Mouse (Mus musculus) heart, adult 9 months (tissue): ENCODE measurements around the gene Fam8a1.
A peak's percentile ranks its signal among the peaks of the same experiment; 100 is the strongest.

Experiments used
- DNase-seq, 2 experiments: peaks; one replicate each; pipeline ENCODE4 v3.0.0; 2022; ENCODE audit warnings: low spot score in 2 of 2

Fam8a1 gene

DNA sequence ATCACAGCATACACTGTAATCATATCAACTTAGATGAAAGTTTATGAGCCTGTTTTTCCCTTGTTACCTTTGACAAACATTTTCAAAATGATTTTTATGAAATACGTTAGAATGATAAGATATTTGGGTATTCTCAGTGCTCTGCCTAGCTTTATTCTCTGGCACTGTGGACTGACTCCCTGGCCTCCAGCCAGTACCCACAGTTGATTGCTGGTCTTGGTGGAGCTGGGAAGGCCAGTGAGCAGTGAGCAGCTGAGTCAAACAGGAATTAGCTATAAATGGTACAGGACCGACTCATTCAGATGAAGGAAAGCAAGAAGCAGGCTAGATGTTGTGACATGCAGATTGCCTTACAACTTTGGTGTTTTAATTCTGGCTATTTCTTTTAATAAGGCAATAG, 5.3 kb downstream of the Fam8a1 start:
- DNase-seq: no peak

DNA sequence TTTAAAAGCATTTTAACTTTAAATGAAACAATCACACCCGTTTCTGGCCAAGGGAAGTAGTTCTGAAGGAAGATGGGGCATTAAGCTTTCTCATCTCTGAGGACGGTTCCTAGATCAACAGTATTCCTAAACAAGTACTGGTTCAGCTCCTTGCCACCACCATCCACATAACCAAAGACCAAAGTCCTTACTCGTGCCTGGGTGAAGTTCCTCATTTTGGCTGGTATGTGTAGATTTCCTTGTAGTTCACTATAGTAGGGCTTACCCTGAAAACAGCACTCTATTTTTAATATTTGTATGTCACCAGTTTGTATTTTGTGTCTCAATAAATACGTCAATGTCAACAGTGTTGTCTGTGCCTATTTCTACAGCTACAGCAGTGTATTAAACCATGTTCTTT, 8.4 kb downstream of the Fam8a1 start:
- DNase-seq: no peak

DNA sequence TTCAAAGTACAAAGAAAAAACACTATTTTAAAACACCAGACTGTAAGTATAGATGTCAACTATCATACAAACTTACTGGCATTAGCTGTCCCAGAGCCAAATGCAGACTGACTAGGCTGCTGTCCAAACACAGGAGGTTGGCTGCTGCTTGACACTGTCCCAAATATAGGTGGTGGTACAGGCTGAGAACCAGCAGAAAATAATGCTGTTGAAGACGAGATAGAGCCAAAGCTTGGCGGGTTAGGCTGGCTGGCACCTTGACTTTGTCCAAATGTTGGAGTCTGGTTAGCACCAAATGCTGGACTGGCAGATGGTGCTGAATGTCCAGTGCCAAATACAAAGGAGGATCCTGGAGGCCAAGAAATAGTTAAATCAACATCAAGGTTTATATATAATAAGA, 13.6 kb downstream of the Fam8a1 start:
- DNase-seq: peak; percentile 27 to 51

DNA sequence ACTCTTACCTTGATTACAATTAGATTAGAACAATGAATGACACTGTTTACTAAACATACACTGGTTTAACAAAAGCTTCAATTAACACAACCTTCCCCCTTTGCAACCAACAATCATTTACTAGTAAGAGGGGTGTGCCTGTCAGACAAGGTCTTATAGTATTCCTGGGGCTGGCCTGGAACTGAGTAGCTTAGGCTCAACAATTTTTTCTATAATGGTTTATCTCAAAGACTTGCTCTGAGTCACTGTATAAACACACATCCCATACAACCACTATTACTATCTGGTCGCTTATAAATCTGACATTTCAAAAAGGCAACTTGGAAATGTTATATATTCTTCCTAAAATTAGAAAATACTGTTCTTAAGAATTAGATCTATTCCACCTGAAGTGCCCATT, 14.0 kb downstream of the Fam8a1 start:
- DNase-seq: no peak

DNA sequence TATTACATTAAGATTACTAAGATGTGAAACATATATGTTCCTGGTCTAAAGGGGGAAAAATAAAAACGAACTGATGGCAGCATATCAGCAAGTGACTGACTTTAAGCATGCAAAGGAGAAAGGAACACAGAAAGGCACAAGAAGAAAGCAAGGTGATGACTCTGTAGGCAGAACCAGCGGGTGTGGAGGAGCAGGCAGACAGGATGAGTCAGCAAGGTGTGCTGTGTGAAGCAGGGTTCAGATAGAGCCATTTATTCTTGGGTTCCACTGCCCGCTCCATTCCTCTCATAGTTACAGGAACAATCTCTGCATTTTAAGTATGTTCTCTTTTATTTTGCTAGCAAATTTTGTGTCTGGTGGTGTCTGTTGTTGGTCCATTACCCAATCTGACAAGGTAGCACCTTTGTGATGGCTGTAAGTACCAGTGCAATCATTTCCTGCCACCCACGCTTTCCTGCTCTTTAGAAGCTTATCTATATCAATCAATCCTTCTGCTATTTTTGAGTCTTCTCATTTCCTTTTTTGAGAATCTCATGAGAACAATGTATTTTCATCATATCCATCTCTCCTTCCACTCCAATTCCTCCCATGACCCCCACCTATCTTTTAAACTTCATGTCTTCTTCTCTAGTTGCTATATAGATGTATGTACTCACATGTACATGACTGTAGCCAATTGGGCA, 21.4 kb downstream of the Fam8a1 start:
- no peak for DNase-seq

DNA sequence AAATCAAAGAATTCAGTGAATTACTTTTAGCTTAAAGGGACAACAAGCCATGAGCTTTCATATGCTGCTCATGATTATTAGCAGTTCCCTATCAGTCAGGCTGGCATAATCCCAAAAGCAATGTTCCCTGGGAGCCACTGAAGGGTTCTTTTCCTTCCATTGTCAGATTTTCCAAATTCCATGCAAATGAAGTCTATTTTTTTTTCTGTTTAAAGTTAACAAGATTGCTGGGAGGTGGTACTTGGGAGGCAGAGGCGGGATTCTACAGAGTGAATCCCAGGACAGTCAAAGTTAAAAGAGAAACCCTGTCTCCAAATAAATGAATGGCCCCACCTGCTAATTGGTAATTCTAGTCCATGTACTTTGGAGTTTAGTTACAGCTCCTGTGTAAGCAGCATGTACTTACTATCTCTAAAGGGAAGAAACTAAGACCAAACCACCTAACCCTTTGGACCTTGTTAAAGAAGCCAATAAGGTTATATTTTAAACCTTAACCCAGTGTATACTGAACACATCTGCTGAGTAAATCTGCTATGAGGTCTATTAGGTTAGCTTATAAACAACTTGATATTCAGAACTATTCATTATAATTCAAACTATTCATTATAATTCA, 26.1 kb downstream of the Fam8a1 start:
- no peak for DNase-seq

DNA sequence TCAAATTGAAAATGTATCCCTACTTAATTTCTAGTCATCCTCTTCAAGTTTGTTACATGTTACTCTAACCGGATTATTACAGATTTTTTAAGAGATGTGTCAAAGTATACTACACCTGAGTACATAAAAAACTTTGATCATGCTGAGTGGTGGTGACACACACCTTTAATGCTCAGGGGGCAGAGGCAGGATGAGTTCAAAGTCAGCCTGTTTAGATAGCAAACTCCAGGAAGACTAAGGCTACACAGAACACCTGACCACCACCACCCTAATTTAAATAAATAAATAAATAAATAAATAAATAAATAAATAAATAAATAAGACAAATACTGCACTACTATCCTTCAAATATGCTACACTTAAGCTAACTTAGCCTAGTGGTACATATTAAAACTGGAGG, 26.6 kb downstream of the Fam8a1 start:
- DNase-seq: no peak

DNA sequence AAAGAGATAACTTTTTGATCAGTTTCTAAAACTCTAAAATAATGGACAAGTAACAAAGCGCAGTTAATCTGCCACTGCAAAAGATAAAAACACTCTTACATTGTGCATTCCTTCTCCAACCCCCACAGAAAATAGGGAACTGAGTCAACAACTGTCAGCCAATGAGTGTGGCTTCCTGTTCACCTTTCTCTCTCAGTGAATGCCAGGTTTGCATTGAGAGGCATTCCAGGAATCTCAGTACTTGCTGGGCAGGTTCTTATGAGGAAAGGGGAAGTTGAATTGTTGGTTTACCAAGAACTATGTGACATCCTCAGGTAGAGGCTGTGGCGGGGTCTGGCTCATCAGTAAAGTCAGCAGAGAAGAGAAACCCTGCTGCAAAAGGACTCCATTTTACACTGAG, 27.5 kb downstream of the Fam8a1 start:
- DNase-seq: no peak

DNA sequence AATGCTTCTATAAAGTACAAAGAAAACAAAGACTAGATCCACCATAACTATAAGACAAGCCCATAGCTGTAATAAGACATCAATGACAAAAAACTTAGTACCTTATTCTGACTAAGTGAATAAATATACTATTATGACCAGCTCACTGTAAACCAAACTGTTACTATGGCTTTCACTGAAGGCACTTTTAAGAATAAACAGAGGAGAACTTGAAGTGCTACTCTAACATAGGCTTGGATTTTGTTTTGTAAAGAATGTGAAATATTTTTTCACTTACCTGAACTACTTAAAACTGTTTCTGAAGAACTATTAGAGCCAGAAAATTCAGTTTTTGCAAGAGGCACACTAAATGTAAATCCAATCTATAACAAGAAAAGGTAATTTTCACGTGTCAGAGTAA, 30.1 kb downstream of the Fam8a1 start:
- DNase-seq: no peak

DNA sequence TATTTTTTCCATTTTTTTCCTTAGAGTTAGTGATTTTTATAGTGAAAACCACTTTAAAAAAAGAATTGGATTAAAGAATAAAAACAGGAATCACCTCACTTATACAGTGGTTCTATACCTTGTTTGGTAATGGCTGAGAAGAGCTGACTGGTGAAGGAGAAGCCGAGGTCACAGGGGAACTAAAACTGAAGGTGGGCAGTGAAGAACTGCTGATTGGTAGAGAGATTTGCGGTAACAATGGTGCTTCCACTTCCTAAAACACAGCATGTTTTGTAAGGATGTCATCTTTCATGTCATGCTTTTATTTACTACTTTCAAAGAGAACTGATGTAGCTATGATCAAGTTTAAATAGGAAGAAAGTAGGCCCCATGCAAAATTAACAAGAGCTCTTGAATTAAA, 32.2 kb downstream of the Fam8a1 start:
- DNase-seq: no peak

DNA sequence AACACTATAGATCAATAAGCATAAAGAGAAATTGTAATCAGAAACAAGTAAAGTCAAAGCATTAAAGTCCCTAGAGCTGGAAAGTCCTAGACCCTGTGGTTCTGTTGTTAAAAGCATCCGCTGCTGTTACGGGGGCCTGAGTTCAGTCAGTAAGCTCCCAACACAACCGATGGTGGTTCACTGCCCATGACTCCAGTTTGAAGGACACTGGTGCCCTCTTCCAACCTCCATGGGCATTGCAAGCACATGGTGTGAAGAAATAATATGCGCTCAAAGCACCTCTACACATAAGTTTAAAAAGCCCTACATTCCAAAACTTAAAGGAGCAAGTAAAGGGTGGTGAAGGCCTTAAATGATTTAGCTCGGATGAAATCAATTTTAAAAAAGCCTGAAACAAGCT, 33.8 kb downstream of the Fam8a1 start:
- DNase-seq: no peak

DNA sequence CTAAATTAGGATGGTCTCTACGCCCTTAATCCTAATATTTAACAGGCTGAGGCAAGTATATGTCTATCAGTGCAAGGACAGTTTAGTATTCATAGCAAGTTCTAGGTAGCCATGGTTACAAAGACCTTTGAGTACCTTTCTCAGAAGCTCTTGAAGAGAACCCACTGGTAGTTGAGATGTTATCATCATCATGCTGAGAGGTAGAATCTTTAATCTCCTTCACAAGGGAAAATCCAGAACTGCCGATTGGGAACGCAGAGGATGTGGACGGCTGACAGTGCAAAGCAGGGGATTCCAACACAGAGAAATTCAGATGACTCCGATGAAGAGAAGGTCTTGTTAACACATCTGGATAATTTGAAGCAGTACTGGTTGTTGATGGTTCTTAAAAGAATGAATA, 44.2 kb downstream of the Fam8a1 start:
- DNase-seq: no peak

DNA sequence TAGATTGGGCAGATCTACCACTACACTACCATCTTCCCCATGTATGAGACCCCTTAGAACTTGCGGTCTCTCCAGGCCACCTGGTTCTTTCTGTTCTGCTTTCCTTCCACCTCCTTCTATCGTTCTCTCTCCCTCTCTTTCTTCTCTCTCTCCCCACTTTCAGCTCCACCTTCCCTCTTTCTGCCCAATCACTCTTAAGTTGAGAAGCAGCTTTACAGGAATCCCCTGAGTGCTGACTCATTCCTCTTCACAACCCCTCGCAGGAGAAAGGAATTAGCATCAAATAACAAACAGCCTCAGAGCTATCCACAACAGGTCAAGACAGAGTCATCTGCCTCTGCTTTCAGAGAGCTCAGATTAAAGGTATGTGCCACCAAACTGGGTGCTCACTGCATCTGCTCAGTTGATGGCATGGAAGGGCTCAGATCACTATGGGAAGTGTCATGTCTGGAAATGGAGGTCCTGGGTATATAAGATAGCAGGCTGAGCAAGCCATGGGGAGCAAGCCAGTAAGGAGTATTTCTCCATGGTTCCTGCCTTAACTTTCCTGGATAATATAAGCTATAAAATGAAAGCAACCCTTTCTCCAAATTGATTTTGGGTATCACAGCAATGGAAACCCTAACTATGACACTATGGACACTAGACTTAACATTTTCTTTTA, 46.8 kb downstream of the Fam8a1 start:
- no peak for DNase-seq

DNA sequence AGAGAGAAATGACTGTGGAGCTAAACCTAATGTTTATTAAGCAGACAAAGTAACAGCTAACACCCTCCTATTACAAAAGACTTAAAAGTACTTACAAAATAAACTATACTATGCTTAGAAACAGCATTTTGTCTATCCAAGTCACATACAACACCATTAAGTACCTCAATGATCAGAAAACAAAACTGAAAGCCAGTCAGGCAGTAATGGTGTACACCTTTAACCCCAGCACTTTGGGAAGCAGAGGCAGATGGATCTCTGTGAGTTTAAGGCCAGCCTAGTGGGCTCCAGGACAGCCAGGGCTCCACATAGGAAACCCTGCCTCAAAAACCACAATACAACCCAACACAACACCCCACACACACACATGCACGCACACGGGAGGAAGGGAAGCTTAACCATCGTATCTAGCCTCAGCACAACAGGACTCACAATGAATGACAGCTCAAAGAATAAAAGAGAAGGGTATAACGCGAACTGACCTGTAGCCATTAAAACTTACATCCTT, 49.6 kb downstream of the Fam8a1 start:
- no peak for DNase-seq

DNA sequence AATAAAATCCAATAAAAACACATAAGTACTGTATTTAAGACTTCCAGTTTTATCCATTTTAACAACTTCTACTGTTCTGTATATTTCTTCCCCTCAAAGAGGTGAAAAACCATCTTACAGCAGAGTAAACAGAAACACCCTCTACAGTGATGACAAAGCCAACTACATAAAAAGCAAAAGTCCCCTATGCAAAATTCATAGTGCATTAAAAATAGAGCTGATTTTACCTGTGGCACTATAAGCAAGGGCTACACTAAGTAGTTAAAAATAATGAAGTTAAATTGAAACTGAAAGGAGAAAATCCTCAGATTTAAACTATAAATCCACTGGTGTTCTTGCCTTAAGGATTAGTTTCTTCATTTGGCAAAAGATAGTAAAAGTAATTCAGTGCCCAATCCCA, 51.7 kb downstream of the Fam8a1 start:
- no peak for DNase-seq

DNA sequence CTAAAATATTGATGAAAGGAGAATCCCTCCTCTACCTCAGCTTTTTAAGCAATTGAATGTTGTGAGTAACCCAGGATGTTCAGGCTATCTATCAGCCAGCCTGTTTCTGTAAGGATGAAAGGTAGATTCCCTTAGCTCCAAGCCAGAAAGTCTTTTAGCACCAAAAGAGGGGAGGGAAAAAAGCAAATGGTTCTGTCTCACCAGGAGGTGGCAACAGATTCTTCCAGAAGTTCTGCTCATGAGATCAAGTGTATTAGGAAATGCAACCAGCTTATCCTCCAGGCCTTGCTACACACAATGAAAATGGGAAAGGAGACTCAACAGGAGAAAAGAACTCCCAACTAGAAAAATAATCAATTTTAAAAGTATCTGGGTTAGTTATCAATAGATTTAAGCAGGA, 55.0 kb downstream of the Fam8a1 start:
- no peak for DNase-seq

DNA sequence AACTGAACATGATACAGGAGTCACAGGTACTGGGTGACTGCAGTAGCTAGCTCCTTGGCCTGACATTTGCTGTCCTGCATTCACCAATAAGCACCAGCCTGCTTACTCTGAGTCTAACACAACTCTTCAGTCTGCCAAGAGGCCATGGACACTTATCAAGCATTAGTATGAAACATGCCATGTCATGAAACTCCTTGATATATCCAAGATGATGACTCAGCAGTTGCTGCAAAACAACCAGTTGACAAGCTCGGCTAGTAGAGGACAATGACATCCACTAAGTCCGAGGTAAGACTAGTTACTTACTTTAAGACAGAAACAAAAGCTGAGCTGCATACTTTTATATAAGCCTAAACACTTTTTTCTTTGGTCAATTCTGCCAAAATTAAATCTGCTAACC, 55.9 kb downstream of the Fam8a1 start:
- peak in 1 of 2 experiments; percentile 7 for DNase-seq

DNA sequence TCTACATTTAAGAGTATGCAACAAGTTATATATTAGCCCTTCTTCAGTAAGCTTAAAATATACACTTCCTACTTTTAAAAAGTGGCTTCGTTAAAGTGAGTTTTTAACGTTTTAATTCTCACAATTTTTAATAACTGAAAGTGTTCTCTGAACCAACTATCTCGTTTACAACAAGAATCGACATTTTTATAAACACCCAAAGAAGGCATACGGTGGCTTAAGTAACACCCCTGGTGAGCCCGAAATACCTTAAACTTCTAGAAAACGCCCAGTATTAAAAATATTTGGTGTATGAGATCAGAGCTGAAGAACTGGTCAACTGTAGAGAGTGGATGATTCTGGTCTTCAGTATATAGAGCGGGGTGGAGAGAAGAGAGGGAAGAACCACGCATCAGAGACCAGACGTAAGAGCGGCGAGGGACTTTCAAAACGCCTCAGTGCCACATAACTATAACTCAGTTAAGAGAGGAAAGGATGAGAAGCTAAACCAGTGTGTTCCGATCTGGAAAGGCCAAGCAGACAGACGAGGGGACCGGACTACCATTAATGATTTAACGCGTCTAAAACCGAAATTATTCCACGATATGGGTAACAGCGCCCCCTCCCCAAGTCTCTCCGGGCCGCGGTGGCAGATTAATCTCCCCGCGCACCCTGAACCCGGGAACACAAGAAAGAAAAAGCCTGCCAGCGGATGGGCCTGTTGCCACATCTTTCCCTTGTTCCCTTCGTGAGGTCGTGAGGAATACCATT, 57.1 kb downstream of the Fam8a1 start:
- no peak for DNase-seq

DNA sequence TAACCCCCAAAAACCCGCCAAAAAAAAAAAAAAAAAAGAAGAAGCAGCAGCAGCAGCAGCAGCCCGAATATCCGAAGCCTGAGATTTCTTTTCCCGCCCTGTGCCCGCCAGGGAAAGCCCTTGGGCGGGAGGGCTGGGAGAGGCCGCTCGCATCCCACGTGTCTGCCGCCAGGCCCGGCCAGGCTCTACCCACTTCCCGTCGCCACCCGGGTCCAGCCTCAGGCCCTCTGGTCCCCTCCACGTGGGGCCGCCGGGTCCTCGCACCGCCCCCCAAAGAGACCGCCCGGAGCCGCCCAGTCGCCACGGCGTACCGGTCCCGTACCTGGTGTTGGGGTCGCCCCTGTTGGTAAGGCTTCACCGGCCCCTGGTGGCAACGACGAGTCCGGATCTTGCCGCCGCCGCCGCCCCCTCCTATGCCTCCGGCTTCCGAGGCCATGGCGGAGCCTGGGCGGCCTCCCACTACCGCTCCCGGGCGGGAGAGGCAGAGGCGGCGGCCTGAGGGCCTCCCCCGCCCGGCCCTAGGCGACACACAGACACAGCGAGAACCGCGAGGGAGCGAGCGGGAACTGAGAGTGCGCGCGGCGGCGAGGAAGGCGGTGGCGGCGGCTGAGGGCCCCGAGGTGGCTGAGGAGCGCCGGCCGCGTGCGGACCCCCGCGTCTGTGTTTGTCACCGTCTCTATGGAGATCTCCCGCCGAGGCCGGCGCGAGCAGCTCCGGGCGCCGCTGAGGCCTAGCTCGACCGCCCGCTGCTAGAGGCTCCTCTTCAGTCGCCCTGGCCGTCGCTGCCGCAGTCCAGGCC, 57.9 kb downstream of the Fam8a1 start:
- peak; percentile 59 to 71 for DNase-seq
